Mouse (Mus musculus): Measurements from ENCODE around the gene Ccnl1.

Ccnl1 gene

DNA sequence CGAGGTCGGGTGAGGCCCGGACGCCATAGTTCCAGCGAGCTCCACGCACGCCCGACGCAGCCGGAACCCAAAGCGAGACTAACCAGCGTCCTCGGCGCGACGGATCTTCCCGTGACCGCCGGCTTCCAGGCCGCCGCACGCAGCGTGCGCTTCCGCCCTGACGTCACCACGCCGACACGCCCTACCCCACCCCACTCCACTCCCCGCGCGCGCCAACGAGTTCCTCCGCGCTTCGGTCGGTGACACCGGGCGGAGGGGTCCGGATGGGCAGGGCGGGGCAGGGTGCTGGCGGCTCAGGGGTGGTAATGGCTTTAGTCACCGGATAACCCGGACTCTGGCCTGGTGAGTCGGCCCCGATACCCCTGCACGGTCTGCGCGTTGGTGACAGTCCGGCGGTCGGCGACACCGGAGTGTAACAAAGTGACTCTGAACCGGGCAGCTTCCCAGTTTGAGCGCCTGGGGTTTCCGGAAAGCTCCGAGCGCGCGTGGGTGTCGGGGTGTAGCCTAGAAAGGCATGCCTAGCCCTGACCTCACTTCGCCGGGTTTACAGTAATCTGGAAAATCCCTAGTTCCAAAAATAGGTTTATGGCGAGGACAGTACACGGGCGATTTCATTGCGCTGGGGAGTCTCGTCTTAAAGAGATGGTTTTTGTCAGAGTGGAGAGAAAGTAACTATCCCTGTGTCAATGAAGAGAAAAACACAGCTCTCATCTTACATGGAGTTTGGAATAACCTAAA, at the start of gene Ccnl1:
Ccnl1 (minus strand) TSS at position 148 of the 738 bp plus-strand sequence.
- peak; percentile 97 for DNase-seq

DNA sequence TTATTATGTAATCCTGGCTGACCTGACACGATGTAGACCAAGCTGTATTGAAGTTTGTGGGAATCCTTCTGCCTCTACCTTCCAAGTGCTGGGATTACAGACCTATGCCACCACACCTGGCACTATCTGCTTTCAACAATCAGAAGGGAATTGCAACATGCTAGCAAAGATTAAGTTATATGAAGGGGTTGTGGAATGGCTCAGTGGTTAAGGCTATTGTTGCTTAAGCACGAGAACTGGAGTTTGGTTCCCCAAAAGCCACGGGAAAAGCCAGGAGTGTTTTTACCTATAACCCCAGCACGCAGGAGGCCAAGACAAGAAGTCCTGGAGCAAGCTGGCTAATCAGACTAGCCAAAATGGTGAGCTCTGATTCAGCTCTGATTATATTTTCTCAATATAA, 46.9 kb upstream of the Ccnl1 start:
- DNase-seq = no peak

DNA sequence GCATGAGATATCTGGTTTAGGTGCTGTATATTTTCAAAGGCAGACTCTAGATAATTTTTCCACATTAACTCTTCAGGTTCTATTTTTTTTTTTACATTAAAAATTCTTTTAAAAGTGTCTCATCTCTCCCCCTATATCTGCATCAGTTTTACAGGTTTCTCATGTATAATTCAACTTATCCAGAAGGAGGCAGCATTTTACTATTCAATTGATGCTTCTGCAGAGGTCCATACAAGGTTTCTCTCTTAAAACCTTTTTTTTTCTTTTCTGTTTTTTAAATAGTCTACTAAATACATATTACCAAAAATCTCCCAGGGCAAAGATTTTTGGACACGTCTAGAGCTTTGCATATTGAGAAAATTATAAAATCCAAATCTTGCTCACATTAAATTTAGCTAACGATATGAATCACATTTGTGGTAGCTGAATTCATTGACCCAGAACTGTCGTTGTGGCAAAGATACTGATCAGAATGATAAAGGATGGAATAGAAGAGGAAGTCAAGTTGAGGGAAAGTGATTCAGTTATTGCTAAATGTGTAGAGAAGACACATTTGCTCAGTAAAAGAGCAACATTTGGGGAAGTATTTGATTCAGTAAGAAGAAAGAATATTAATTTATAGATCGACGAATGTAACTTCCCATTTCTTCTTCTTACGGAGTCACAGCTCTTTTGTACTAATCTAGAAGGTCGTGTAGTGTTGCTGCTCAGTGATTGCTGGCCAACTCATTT, 46.3 kb upstream of the Ccnl1 start:
- DNase-seq = no peak

DNA sequence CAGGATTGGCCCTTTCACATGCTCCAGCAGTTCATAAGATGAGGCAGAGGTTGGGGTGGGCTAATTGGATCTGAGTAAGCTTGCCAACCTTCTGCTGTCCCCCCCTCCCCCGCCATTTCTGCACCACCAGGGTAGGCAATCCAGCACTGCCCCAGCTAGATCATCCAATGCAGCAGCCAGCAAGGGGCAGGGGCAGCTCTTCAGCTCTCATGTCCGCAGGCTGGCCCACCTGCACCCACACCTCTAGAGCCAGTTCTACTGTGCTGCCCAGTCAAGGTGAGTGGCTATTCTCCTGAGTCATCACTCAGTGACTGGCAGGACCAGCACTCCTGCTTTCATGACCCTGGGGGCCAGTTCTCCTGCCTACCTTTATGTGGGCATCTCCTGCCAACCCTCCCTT, 42.4 kb upstream of the Ccnl1 start:
- DNase-seq = no peak

DNA sequence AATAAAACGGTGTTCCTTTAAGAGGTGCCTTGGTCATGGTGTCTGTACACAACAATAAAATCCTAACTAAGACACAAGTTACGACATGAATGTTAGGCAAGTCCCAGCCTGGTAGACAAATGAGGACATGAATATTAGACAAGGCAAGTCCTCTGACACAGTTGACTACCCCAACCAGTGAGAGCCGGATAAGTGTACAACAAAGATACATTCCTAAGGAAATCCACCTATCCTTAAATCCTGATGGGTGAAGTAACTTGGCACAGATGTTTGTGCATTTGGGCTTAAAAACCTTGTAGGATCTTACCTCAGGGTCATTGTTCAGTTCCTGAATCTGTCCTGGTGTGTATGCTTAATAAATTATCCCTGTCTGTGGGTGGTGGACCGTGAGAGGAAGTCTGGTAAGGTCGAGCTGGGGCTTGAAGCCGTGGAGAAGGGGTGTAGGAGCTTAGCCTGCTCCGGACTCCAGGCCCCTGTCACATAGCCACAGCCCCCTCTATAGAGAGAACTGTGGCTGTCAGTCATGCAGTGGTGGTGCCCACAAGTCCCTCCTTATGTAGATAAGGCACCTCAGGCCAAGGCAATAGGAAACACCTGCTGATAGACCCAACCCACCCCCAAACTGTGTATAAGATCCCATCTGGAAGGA, 39.4 kb upstream of the Ccnl1 start:
- DNase-seq = no peak

DNA sequence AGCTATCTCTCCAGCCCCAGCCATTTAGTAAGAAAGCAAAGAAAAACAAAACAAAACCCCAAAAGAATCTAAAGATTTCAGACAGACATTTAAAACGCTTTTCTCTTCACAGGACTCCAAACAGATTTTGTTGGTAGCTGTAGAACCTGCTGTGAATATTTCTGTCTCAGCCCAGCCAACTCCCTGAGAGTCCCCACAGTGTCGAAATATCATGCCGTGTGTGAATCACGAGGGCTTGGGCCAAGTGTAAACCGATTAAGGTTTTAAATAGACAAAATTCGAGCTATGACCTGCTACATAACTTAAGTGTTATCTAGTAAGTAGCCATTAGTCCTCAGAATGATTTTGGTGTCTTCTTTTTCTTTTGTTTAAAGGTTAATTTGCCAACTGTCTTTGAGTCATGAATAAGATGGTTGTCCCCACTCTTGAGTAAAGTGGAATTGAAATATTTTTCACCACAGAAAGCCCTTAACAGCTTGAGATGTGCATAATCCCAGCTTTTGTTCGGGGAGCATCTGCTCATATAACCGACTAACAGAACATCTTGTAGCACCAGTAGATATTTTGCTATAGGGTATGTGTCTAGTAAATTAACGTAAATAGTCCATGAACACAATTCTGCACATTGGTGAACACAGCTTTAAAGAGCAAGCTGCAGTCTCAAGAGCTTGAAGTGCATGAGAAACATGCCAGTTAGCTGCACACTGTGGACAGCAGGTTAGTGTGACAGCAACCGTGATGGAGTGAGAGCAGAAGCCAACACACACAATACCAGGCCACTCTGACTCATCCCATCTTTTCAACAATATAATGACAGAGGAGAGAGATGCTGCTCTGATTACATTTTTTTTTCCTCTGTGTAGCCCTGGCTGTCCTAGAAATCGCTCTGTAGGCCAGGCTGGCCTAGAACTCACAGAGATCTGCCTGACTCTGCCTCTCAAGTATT, 34.6 kb upstream of the Ccnl1 start:
- no peak for DNase-seq

DNA sequence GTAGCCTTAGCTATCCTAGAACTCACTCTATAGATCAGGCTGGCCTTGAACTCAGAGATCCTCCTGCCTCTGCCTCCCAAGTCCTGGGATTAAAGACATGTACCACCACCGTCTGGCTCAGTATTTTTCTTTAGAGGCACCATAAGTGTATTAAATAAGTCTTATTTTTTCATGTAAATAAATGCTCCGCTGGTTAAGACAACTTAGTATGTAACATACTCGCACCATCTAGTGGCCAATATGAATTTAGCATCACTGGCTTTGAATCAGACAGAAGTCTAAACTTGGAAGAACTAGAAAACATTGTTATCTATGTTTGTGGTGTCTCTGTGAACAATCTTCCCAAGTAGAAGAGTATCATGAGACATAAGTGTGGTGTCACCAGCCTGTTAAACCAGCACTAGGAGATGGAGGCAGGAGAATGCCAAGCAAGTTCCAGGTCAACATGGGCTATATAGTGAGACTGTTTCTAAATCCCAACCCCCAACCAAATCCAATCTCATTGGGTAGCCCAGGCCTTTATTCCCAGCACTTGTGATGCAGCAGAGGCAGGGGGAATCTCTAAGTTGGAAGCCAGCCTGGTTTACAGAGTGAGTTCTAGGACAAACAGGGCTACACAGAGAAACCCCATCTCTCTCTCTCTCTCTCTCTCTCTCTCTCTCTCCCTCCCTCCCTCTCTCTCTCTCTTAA, 33.1 kb upstream of the Ccnl1 start:
- DNase-seq = no peak

DNA sequence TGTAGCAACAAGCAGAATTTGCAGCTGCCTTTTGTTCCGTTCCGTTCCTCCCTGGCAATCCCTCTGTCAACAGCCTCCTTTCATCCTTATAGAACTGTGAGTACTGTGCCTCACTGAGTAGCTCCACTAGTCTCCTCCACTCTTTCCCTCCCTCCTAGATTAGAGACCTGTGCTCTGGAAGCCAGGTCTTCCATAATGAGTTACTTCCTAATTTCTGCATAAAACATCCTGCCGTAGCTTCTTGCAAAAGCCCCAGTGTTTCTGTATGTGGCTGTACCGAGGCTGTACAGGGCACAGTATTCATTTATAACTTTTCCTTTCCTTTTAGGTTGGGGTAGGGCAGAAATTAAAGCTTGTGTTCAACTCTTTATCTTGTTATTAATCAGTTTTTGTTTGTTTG, 32.5 kb upstream of the Ccnl1 start:
- DNase-seq = no peak

DNA sequence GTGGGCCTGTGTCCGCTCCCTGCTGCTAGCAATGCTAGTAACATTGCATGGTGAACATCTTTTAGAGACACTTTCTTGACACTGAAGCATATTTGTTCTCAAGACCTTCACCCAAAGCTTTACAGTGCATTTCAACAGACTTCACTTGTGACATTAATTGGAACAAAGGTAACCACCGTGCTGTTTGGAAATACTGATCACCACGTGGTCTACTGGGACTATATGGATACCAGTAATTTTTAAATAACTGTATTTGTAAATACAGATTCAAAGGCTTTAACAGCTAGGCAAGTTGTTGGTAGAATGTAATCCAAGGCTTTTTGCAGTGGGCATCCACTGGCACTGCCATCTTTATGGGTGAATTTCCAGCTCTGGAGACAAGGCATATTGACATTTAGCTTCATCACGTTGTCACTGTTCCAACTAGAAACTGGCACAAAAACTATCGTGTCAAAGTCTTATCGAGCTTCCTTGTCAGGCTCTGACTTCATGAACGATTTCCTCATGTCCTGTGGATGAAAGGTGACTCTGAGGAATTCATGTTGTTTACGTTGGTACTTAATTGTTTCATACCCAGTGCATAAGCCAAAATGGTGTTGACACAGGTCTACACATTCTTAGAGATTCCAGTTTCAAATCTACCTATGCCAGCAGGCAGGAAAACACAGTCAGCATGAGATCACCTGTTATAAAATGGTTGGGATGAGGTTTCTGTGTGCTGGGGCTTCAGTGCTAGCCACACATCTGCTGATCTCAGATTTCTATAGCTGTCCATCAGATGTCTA, 30.9 kb upstream of the Ccnl1 start:
- DNase-seq = no peak

DNA sequence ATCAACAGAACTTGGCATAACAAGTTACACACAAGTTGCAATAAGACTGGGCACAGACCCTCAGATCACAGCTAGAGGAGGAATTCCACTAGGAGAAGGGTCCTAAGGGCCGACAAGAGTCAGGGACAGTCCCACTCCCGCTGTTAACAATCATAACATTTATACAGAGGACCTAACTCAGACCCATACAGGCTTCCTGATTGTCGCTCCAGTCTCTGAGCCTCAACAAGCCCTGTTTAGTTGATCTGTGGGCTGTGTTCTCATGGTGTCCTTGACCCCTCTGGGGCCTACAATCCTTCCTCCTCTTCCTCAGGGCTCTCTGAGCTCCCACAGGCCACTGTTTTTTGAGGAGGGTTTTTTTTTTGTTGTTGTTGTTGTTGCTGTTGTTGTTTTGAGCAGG, 18.2 kb upstream of the Ccnl1 start:
- no peak for DNase-seq

DNA sequence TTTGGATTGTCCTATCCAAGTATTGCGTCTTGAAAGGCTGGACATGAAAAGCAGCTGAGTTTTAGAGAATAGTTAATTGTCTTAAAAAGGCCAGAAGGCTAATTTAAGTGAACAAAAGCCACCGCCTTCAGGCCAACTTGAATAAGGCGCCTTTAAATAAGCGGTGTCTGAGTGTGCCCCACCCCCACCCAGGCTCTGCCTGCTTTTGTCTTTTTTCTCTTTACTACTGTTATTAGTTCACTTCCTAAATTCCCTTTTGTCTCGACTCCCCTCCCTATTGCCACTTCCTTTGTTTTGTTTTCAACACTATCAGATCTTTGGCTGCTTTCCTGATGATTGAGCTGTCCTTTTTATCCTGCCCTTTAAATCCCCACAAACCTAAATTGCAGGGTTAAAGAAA, 17.3 kb upstream of the Ccnl1 start:
- DNase-seq = peak; percentile 33

DNA sequence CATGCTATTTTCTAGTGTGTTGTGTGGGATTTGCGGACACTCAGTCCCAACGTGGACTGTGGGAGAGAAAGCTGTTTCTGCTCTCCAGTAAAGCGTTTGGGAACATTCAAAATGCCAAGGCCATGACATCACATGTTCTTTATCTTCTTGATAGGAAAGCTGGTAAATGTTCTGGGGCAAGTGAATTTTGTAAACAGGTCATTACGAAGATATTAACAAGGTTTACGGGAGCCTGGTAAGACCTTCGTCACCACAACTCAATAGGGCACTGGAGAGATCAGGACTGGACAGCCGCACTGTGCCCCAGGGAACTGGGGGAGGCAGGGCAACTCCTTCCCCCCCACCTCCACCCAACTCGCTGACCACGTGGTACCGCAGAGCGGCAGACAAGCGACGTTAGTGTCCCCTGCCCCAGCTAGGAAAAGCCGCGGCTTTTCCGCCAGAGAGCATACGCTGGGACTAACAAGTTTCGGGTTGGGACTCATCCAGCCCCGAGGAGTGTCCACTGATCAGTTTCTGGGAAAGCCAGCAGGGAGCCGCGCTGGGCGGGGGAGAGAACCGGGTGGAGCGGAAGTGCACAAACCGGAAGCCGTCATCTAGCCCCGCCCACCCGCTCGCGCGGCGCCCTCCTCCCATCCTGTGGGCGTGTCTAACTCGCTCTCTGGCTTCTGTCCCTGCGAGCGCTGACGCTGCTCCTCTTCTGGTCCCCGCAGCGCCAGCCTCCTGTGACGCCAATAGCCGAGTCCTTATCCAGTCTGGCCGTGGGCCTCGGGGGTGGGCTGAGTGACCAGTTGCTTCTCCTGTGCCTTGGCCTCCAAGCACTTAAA, 16.4 kb upstream of the Ccnl1 start:
- DNase-seq = peak; percentile 99

DNA sequence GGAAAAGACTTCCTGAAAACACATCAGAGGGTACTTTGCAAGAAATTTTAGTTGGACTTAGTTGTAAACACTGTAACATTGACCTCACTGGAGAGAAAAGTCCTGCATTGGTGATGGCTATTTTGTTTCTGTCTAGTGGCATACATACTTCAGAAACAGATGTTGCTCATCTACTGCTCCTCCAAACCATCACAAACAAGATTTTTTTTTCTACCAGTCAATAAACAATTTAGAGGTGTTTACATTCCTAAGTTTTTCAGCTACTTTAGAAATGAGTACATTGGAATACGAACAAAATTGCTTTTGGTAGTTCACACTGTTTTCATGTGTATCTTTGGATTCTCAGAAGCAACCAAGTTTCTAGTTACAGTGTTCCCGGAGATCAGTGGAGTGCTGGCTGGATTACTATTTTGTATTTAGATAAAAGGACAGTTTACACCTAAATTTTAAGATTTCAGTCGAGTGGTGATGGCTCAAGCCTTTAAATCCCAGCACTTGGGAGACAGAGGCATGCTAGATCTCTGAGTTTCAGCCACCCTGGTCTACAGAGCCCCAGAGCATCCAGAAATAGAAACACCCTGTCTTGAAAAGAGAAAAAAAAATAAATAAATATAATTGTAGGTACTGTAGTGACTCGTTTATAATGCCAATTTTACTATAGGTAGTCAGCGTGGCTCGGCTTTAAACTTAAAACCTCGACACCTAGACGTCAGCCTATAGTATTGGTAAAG, 15.6 kb upstream of the Ccnl1 start:
- no peak for DNase-seq

DNA sequence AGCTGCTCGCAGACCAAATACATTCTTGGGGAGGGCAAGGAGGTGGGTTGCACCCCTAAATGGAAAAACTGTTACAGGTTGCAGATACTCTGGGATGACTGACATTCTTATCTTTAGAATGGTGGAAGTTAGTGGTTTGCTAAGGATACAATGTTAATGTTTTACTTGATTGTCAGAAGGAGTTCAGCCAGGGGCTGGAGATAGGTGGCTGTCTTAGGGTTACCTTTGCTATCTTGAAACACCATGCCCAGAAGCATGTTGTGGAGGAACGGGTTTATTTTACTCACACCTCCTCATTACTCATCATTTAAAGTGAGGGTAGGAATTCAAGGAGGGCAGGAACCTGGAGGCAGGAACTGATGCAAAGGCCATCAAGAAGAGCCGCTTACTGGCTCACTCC, 11.1 kb upstream of the Ccnl1 start:
- no peak for DNase-seq

DNA sequence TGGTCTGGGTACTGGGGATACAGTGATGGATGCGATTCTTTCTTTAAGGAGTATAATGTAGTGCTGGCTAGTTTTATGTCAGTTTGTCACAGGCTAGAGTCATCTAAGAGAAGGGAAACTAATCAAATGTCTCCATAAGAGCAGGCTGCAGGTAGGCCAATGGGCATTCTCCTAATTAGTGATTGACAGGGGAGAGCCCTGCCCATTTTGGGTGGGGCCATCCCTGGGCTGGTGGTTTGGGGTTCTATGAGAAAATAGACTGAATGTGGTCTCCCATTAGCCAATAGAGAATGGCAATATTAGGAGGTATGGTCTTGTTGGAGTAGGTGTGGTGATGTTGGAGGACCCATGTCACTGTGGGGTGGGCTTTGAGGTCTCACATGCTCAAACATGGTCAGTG, 8.3 kb upstream of the Ccnl1 start:
- DNase-seq = no peak

DNA sequence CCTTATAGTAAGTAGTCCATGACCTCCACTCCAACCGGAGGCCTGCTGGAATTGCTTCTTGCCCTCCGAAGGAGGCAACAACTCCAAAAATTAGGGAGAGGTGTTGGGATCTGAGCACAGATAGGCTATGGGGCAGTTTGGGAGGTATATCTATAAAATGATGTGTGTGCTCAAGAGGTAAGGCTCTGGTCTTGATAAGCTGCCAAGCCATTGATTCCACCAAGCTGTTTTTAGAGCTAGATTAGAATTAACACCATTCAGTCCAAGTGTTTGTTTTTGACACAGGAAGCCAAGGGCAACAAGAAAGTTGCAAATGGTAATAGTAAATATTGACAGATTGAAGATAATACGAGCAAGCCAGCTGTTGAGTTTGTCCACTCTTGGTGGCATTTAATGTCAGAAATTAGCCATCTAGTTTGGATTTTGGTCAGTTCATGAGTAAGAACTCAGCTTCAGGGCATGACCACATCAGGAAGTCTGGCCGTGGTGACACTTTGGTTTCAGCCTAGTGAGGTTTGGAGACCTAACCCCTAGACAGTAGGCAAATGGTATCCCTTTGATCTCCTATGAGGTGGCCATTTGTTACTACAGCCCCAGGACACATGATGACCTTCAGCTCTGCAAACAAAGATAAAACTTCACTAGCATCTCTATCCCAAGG, 4.4 kb upstream of the Ccnl1 start:
- no peak for DNase-seq

DNA sequence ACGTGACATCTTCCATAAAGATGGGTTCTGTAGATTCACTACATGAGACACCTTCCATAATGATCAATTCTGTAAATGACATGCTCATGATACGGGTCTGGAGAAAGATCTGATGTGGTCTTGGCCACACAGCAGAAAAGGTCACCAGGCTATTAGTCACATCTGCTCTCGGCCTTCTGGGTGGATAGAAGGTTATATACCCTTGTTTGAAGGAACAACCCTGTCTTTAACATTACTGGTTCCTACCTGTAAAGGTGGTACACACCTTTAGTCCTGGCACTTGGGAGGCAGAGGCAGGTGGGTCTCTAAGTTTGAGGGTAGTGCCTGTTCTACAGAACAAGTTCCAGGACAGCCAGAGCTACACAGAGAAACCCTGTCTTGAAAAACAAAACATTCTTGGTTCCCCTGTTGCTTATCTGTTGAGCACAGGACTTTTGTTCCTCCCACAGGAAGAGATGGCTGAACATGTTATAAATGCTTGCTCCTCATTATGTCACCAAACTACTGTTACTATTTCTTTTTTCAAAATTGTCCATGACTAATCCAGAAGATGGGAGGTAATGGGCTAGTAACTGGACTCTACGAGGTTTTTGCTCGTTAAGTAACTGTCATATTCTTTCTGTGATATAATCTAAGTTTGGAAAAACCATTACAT, 2.4 kb upstream of the Ccnl1 start:
- DNase-seq = no peak

DNA sequence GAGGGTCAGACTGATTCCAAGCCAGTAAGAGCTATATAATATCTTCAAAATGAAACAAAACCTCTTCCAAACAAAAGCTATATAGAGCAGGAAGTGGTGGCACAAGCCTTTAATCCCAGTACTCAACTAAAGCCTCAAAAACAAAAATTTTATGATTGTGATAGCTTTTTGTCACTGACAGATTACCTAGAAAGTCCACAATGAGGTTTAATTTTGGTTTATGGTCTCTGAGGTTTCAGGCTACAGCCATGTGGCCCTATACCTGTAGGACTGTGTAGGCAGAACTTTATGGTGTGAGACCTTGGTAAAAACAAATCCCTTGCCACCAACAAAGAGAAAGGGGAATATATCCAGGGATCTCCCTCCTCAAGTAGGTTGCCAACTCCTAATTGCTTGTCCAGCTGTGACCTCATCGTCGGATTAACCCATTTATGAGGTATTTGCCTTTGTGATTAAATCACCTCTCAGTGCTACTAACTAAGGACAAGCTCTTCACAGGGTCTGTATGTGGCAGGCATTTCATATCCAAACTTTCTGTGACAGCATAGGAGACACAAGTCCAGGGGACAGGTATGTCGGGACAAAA, 1.5 kb upstream of the Ccnl1 start:
- no peak for DNase-seq

DNA sequence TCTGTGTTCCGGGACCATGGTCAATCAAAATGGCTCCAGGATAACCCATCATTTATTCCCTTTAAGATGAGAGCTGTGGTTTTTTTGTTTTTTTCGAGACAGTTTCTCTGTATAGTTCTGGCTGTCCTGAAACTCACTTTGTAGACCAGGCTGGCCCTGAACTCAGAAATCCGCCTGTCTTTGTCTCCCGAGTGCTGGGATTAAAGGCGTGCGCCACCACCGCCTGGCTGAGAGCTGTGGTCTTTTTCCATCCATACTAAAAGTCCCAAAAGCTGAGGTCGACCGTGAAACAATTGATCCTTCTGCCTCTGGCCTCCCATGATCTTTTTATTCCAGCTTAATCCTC, 764 bp upstream of the Ccnl1 start:
- DNase-seq = no peak

Measured in right cerebral cortex, postnatal 14 days (tissue).